Mouse (Mus musculus) thymus, adult 2 months (tissue): ENCODE results near the gene Smco4. TPM values are rescaled to one million over a fixed set of nuclear protein-coding genes. Genes with fewer than 3 reads are reported as not detected.

ENCODE experiments used
- DNase-seq: peaks from one replicate; pipeline ENCODE4 v3.0.0; 2021
- H3K27ac ChIP-seq: fragments of 200-500 bp; 2 replicates; pipeline ENCODE4 v1.5.1; 2012; ENCODE audit warnings: low read length, control low read depth; ENCODE audit not compliant: control insufficient read depth, insufficient read depth
- H3K27me3 ChIP-seq: fragments of 200-500 bp; 2 replicates; pipeline ENCODE4 v1.6.1; 2012; ENCODE audit warnings: mild to moderate bottlenecking, low read length, moderate library complexity, mixed read lengths; ENCODE audit not compliant: control insufficient read depth, insufficient read depth
- H3K36me3 ChIP-seq: fragments of 200-500 bp; 2 replicates; pipeline ENCODE4 v1.6.1; 2012; ENCODE audit warnings: mild to moderate bottlenecking, low read length, moderate library complexity; ENCODE audit not compliant: control insufficient read depth, insufficient read depth
- H3K4me1 ChIP-seq: fragments of 200-500 bp; replicated peaks from 2 replicates; pipeline ENCODE4 v1.6.1; 2012; ENCODE audit warnings: low read length; ENCODE audit not compliant: control insufficient read depth, insufficient read depth
- H3K4me3 ChIP-seq: fragments of 200-500 bp; 2 replicates; pipeline ENCODE4 v1.5.1; 2012; ENCODE audit warnings: mild to moderate bottlenecking, low read length, control low read depth, moderate library complexity; ENCODE audit not compliant: control insufficient read depth, insufficient read depth
- CTCF ChIP-seq: fragments of 200-500 bp; IDR thresholded peaks from 2 replicates; pipeline ENCODE4 v1.5.1; 2012; ENCODE audit warnings: mild to moderate bottlenecking, control low read depth, low read length, moderate library complexity, borderline replicate concordance; ENCODE audit not compliant: control insufficient read depth, poor library complexity, insufficient read depth; ENCODE audit errors: extremely low read depth
- POLR2A ChIP-seq: fragments of 200-500 bp; IDR thresholded peaks from 2 replicates; pipeline ENCODE4 v1.6.1; 2012; ENCODE audit warnings: mild to moderate bottlenecking, low read length, control low read depth, moderate library complexity; ENCODE audit not compliant: control insufficient read depth, poor library complexity, insufficient read depth; ENCODE audit errors: extremely low read depth
- WGBS: fragments of 180-500 bp; shearing (Covaris S2); methylation state at CpG from one replicate; pipeline ENCODE4 v1.1.7; 2018; 5-methylcytosine and 5-hydroxymethylcytosine counted together
- polyA plus RNA-seq: library from polyadenylated mRNA; depleted of rRNA; stranded (reverse); fragments of >200 nt; gene quantifications from 2 replicates; pipeline ENCODE4 v1.2.3, GENCODE M21; 2012; rRNA removed

Smco4 gene
- polyA plus RNA-seq, 1 experiment = 8.8 TPM

DNA sequence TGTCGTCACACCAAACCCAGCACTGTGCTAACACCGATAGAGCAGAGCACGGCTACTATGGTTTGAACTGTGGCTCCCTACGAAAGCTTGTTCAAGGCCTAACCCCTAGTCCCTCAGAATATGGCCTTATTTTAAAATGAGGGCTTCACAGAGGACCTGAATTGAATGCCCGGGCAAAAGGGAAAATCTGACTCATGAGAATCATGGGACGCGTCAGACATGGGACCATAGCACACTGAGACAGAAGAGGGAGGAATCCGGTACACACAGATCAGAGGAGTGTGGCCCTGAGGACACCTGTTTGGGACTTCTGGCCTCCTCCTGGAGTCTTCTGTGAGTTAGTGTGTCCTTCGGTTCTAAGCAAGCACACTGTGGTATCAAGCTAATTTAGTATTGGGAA, 85.7 kb downstream of the Smco4 start:
- Histone ChIP-seq H3K4me3 (no peak overlapping the region), H3K4me1 (no peaks in the 10 kb centered on the region; the same call in 1 of the 2 replicates), H3K27me3 (no peaks in the 10 kb centered on the region), H3K36me3 (no peaks in the 10 kb centered on the region), H3K27ac (no peak overlapping the region)
- no peak for DNase-seq
- 97% methylated on average over 9 of the region's 9 CpGs for WGBS
- no peak for TF ChIP-seq CTCF
- no peak for TF ChIP-seq POLR2A

DNA sequence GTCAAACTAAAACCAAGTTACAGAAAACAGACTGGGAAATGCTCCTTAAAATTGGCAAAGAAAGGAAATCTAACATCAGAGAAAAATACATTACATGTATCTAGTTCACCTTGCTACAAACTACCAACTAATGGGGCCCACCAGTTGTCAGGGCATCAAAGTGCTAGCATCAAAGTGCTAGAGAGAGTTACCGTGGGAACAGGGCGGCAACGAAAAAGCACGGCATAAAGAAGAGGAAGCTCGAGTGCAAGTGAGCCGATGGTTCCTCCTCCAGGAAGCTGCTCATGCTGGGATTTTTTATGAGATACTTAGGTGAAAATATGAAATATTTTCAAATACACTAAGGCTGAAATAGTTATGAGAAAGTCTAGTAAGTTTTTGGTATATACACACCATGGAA, 86.9 kb downstream of the Smco4 start:
- Histone ChIP-seq H3K4me1 (peaks cover 2% of the 10 kb centered on the region; the same call in 1 of the 2 replicates), H3K4me3 (no peak overlapping the region), H3K27me3 (no peaks in the 10 kb centered on the region), H3K36me3 (no peaks in the 10 kb centered on the region), H3K27ac (no peak overlapping the region)
- peak; percentile 7 for DNase-seq
- WGBS = 4% methylated on average over 6 of the region's 6 CpGs
- no peak for TF ChIP-seq POLR2A
- no peak for TF ChIP-seq CTCF

DNA sequence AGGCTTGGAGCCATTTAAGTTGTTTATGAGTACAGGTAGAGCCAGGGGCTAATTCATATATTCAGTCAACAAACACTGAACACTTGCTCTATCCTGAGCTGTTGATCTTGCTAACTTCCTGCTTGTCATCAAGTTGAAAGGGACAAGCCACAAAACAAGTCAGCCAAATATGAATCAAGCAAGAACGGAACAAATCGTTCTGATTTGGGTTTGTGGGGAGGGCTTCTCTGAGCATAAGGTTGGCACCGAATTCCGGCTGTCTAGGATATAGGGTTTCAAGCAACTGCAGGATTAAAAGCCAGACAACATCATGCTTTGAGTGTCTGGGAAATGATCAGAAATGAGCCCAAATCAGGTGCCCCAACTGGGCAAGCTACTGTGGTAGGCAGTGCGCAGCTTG, 88.8 kb downstream of the Smco4 start:
- TF ChIP-seq CTCF (no peak), POLR2A (no peak)
- Histone ChIP-seq H3K27ac (no peak overlapping the region), H3K4me1 (peaks cover 2% of the 10 kb centered on the region; the same call in 1 of the 2 replicates), H3K27me3 (no peaks in the 10 kb centered on the region), H3K4me3 (no peak overlapping the region), H3K36me3 (no peaks in the 10 kb centered on the region)
- WGBS = 72% methylated on average over 5 of the region's 5 CpGs
- no peak for DNase-seq

DNA sequence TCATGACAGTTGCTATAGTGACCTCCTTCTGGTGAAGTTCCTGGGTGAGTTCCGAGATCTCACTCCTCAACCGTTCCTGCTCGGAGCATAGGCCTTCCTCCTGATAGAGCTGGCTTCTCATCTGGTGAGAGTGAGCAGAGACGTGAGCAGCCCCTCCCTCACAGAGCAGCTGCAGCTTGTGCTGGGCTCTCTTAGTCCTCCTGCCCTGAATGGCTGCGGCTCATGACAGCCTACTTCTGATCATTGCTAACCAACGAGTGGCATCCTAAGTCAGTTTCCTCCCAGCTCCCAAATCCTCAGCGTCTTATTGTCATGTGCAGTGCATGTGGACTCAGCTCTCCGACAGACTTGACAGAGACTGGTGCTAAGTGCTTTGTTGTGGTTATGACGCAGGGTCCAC, 91.0 kb downstream of the Smco4 start:
- no peak for TF ChIP-seq CTCF
- TF ChIP-seq POLR2A = no peak
- H3K27ac ChIP-seq = no peak overlapping the region
- 73% methylated on average over 9 of the region's 9 CpGs for WGBS
- H3K4me1 ChIP-seq = peaks cover 4% of the 10 kb centered on the region
- no peak overlapping the region for H3K4me3 ChIP-seq
- no peak for DNase-seq
- no peaks in the 10 kb centered on the region for H3K36me3 ChIP-seq
- no peaks in the 10 kb centered on the region for H3K27me3 ChIP-seq

DNA sequence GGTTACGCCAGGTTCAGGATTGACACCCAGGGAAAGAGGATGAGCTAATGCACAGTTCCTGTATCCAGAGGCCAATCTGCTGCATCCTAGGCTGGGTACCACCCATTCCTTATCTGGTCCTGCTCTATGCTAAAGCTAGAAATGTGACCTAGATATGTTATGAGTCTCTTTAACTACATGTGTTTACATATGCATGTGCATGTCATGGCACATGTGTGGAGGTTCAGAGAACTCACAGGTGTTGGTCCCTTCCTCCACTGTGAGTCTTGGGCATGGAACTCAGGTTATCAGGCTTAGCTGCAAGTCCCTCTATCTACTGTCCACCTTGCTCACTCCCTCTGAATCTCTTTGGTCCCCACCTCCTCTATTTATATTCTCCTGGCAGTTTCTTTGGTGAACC, 92.7 kb downstream of the Smco4 start:
- Histone ChIP-seq H3K36me3 (no peaks in the 10 kb centered on the region), H3K4me3 (no peak overlapping the region), H3K4me1 (peaks cover 4% of the 10 kb centered on the region), H3K27ac (no peak overlapping the region), H3K27me3 (no peaks in the 10 kb centered on the region)
- DNase-seq = no peak
- TF ChIP-seq POLR2A = no peak
- TF ChIP-seq CTCF = no peak
- 95% methylated on average over 1 of the region's 1 CpGs for WGBS

DNA sequence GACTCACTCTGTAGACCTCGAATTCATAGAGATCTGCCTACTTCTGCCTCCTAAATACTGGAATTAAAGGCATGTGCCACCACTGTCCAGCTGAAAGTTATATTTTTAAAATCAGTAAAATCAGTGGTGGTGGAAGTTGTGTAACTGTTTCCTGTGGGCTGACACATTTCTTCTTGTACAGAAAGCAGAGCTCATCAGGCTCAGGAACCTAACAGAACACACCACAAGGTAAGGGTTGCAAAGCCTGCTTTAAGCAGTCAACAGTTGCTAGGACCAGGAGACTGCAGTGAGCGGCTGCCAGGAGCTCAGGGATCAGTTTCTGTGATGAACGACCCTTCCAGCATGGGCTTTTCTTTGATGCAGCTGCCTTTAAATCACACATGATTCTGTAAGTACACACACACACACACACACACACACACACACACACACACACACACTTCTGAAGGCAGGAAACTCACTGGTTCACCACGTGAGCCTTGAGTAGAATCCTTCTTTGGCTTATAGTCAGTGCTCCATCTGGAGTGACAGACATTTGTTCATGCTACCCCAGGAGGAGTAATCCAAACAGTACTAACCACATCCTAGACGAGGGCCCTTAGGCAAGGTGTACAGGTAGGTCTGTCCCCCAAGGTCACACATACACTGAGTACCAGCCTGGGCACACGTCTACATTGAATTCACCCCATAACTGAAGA, 94.1 kb downstream of the Smco4 start:
- WGBS = 28% methylated on average over 6 of the region's 6 CpGs
- DNase-seq = peak; percentile 6
- TF ChIP-seq POLR2A (no peak), CTCF (no peak)

DNA sequence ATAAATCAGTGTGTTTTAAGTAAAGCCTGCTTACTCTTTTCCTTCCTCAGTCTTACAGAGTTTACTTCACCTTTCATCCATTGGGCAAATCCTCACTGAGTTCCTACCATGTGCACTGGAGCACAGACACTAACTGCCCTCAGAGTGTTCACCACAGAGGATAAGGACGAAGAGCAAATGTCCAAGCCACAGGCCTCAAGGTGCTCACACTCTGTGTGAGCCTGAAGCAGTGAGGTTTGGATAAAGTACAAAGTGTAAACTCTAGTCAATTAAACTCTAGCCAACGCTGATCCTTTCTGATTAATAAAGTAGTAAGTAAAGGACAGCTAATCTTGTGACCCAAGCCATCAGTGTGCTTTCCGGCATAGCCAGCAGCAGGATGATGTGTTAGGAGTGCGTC, 100.9 kb downstream of the Smco4 start:
- Histone ChIP-seq H3K4me1 (no peaks in the 10 kb centered on the region), H3K4me3 (no peak overlapping the region), H3K27me3 (no peaks in the 10 kb centered on the region), H3K36me3 (no peaks in the 10 kb centered on the region), H3K27ac (no peak overlapping the region)
- TF ChIP-seq CTCF = no peak
- no peak for TF ChIP-seq POLR2A
- WGBS = 89% methylated on average over 4 of the region's 4 CpGs
- no peak for DNase-seq

More for the DNA sequence above, 94.1 kb downstream of the Smco4 start:
- Histone ChIP-seq H3K36me3 (no peaks in the 10 kb centered on the region), H3K27ac (no peak overlapping the region), H3K4me3 (no peak overlapping the region), H3K4me1 (peaks cover 4% of the 10 kb centered on the region), H3K27me3 (no peaks in the 10 kb centered on the region)

Other genes with a start within 250 kb of the Smco4 start
- 50.7 and 58.8 TPM in 2 replicates for gene Med17, start 213.5 kb upstream of the Smco4 start, polyA plus RNA-seq
- 45.7 and 48.9 TPM in 2 replicates for gene Taf1d, start 187.2 kb upstream of the Smco4 start, polyA plus RNA-seq
- 4.8 and 5.4 TPM in 2 replicates for gene 4931406C07Rik, start 187.0 kb upstream of the Smco4 start, polyA plus RNA-seq
- 11.7 and 13.1 TPM in 2 replicates for gene Cep295, start 135.6 kb upstream of the Smco4 start, polyA plus RNA-seq
- 0.08 and 0.09 TPM in 2 replicates for gene Deup1, start 134.5 kb downstream of the Smco4 start, polyA plus RNA-seq
- 4.7 and 4.8 TPM in 2 replicates for gene Slc36a4, start 216.3 kb downstream of the Smco4 start, polyA plus RNA-seq